Mouse (Mus musculus): ENCODE measurements at regions not wholly inside any gene's neighbourhood (a gene's known extent, or its start where the extent isn't known, plus 50 kb on each side); places are given as distances from the start of the nearest gene placed in this dataset.

- DNase-seq (ENCODE audit: low read depth): peak; percentile 59
Measured at GRCm38 (mm10) chr16:27056495-27057269, 65.2 kb upstream of the Gmnc start.

GRCm38 (mm10) chr16:27044461-27044860 is 53.0 kb upstream of the Gmnc start:
- DNase-seq (ENCODE audit: low read depth): peak; percentile 20
- TF ChIP-seq CTCF (IDR thresholded peaks at IDR 0.05; ENCODE audit: borderline replicate concordance, extremely low read depth, insufficient read depth, insufficient read length): no peak

More at GRCm38 (mm10) chr16:27056495-27057269, 65.2 kb upstream of the Gmnc start:
- TF ChIP-seq POLR2A (IDR thresholded peaks at IDR 0.05; ENCODE audit: borderline replicate concordance, extremely low read depth, insufficient read depth, insufficient read length, poor library complexity, severe bottlenecking) (no peak), CTCF (IDR thresholded peaks at IDR 0.05; ENCODE audit: borderline replicate concordance, extremely low read depth, insufficient read depth, insufficient read length) (no peak)
